Mouse (Mus musculus): ENCODE results near the gene Rarres1. TPM values are rescaled to one million over a fixed set of nuclear protein-coding genes. Genes with fewer than 3 reads are reported as not detected.
A peak's percentile ranks its signal among the peaks of the same experiment; 100 is the strongest.

The Rarres1 gene
- total RNA-seq, 1 experiment from 2014 or later = not detected

DNA sequence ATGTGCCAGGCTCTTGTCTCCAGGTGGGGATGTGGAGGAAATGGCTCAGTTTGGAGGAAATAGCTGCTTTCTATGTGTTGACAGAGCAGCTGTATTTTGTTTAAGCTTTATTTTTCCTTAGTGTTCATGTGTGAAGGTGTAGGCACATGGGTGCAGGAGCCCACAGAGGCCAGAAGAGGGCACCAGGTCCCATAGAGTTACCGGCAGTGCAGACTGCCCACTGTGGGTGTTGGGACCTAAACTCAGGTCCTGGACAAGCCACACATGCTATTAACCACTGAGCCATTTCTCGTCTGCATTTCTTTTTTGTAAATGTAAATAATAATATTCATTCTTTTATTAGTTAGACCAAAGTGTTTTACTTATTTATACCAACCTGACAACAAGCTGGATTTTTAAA, 68.2 kb downstream of the Rarres1 start:
- no peak for ATAC-seq (ENCODE audit: extremely low read depth, insufficient number of reproducible peaks, low FRiP score, poor library complexity, severe bottlenecking)

DNA sequence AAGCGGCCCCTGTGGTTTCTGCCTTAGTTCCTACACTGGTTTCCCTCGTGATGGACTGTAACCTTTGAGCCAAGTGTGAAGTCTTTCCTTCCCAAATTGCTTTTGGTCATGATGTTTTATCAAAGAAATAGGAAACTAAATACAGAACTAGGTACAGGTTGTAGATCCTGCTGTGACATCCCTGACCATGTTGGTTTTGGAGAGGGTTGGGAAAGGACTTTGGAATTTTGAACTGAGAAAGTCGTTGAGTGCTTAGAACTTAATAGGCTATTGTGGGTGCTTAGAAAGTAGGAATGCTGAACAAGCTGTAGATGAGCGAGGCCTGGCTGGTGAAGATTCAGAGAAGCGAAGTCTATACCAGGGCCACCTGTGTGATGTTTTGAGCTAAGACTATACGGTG, 81.3 kb downstream of the Rarres1 start:
- no peak for ATAC-seq (ENCODE audit: extremely low read depth, insufficient number of reproducible peaks, low FRiP score, poor library complexity, severe bottlenecking)

DNA sequence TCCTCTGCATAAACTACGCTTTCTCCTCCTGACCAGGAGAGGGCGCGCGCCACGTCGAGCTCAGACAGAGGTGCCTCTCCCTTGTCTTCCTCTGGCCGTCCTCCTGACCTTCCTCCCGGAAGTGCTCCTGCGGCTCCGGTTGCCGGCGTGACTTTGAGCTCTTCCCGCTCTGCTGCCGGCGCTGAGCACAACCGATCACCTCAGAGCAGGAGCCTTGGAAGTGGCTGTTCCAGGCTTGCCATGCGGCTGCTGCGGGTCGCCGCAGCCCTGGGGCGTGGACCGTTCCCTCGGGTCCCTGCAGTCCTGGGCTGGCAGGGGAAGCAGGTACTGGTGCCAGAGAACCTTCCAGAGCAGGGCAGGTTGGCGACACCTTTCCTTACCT, 85.3 kb downstream of the Rarres1 start, which contains the start of gene Gfm1:
TSS of gene Gfm1 (plus strand) at position 98 of the 382 bp plus-strand sequence.
- peak; percentile 96 for ATAC-seq (ENCODE audit: extremely low read depth, insufficient number of reproducible peaks, low FRiP score, poor library complexity, severe bottlenecking)

DNA sequence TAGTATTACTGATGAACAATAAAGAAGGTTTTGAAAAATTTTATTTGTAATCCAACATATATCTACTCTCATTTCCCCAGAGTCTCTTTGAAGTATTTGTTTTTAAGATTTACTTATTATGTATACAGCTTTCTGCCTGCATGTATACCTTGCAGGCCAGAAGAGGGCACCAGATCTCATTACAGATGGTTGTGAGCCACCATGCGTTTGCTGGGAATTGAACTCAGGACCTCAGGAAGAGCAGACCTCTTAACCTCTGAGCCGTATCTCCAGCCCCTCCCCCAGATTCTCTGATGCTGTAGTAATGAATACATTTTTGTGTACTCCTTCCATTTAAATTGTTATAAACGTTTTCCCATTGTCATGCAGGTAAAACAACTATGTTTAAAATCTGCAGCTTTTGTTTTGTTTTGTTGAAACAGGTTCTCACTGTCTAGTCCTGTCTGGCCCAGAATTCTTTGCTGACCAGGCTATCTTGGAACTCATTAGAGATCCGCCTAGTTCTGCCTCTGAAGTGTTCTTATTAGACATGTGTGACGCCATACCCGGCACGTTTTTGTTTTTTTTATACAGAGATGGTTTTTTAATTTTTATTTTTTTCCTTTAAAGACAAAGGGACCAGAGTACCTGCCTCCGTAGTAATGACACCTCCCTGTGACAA, 85.9 kb downstream of the Rarres1 start:
- ATAC-seq (ENCODE audit: extremely low read depth, insufficient number of reproducible peaks, low FRiP score, poor library complexity, severe bottlenecking) = no peak

Other genes starting within 250 kb of the Rarres1 start
- gene Mlf1, start 141.4 kb downstream of the Rarres1 start, total RNA-seq (2017) = not detected in 2 replicates
- gene Gm17402, start 140.4 kb downstream of the Rarres1 start, total RNA-seq (2017) = not detected in 2 replicates
- 27.0 and 32.1 TPM in 2 replicates for gene Gfm1, start 85.4 kb downstream of the Rarres1 start, total RNA-seq (2017)
- gene Lxn, start 51.6 kb downstream of the Rarres1 start, total RNA-seq (2017) = 1.6 and 2.6 TPM in 2 replicates
- 97.4 and 130 TPM in 2 replicates for gene Mfsd1, start 67.2 kb upstream of the Rarres1 start, total RNA-seq (2017)